Mouse (Mus musculus) brain, embryonic 18.5 days (tissue): ENCODE measurements around the gene Phldb1.

Experiments
- DNase-seq: peaks from one replicate; pipeline ENCODE4 v3.0.0-alpha.2; 2012; ENCODE audit warnings: low read depth, low spot score

Phldb1 gene

GRCm38 (mm10) chr9:44708925-44709324 is 26.1 kb downstream of the Phldb1 start:
- no peak for DNase-seq

GRCm38 (mm10) chr9:44708429-44708765 is 26.6 kb downstream of the Phldb1 start:
- no peak for DNase-seq

GRCm38 (mm10) chr9:44707749-44708428 is 27.1 kb downstream of the Phldb1 start:
- DNase-seq = no peak

- DNase-seq = no peak
These were observed 35.3 kb downstream of the Phldb1 start for GRCm38 (mm10) chr9:44699730-44700129.

- no peak for DNase-seq
These were observed 35.8 kb downstream of the Phldb1 start for GRCm38 (mm10) chr9:44699196-44699595.

GRCm38 (mm10) chr9:44697866-44698265 is 37.1 kb downstream of the Phldb1 start:
- no peak for DNase-seq

- no peak for DNase-seq
These were observed 41.9 kb downstream of the Phldb1 start for GRCm38 (mm10) chr9:44693071-44693470.

- no peak for DNase-seq
These were observed 43.1 kb downstream of the Phldb1 start for GRCm38 (mm10) chr9:44691671-44692520.

GRCm38 (mm10) chr9:44690641-44691040 is 44.4 kb downstream of the Phldb1 start:
- DNase-seq = no peak

GRCm38 (mm10) chr9:44688013-44688412 is 47.0 kb downstream of the Phldb1 start:
- no peak for DNase-seq

GRCm38 (mm10) chr9:44686638-44687037 is 48.4 kb downstream of the Phldb1 start:
- peak; percentile 34 for DNase-seq

- DNase-seq = no peak
These were observed 49.4 kb downstream of the Phldb1 start for GRCm38 (mm10) chr9:44685346-44686330.

GRCm38 (mm10) chr9:44683046-44683445 is 52.0 kb downstream of the Phldb1 start:
- no peak for DNase-seq

GRCm38 (mm10) chr9:44679565-44679964 is 55.4 kb downstream of the Phldb1 start:
- DNase-seq = no peak

GRCm38 (mm10) chr9:44678288-44678871 is 56.6 kb downstream of the Phldb1 start:
- no peak for DNase-seq

- DNase-seq = no peak
These were observed 62.0 kb downstream of the Phldb1 start, which contains the start of gene Treh for GRCm38 (mm10) chr9:44673005-44673404. Treh (plus strand) TSS chr9:44673233.

- no peak for DNase-seq
These were observed 62.6 kb downstream of the Phldb1 start for GRCm38 (mm10) chr9:44672291-44672865.

- no peak for DNase-seq
These were observed 63.6 kb downstream of the Phldb1 start for GRCm38 (mm10) chr9:44671416-44671815.

- no peak for DNase-seq
These were observed 71.3 kb downstream of the Phldb1 start for GRCm38 (mm10) chr9:44663706-44664105.

- peak; percentile 40 for DNase-seq
These were observed 79.6 kb downstream of the Phldb1 start for GRCm38 (mm10) chr9:44655098-44656066.
